Mouse (Mus musculus) forebrain, postnatal 0 days (tissue): ENCODE results near the gene Kcns3. TPM values are rescaled to one million over a fixed set of nuclear protein-coding genes. Genes with fewer than 3 reads are reported as not detected.

Experiments used
- ATAC-seq: fragments of 200-750 bp; cut with Nextera tagmentation; 2 replicates; pipeline ENCODE4 v1.8.0; 2017; ENCODE audit warnings: mild to moderate bottlenecking, moderate library complexity
- DNase-seq: peaks from one replicate; pipeline ENCODE4 v3.0.0-alpha.2; 2015
- H3K27ac ChIP-seq: fragments of 300-500 bp; sonication (generic); 2 replicates; pipeline ENCODE4 v1.5.1; 2014; ENCODE audit warnings: low read depth, mild to moderate bottlenecking, antibody characterized with exemption, low read length, moderate library complexity, mixed read lengths
- H3K27me3 ChIP-seq: fragments of 300-500 bp; sonication (generic); 2 replicates; pipeline ENCODE4 v1.6.1; 2014; ENCODE audit warnings: mild to moderate bottlenecking, low read length, mixed read lengths; ENCODE audit not compliant: insufficient read depth
- H3K36me3 ChIP-seq: fragments of 300-500 bp; sonication (generic); 2 replicates; pipeline ENCODE4 v1.6.1; 2014; ENCODE audit warnings: mild to moderate bottlenecking, moderate library complexity; ENCODE audit not compliant: insufficient read depth
- H3K4me1 ChIP-seq: fragments of 300-500 bp; sonication (generic); 2 replicates; pipeline ENCODE4 v1.6.1; 2014; ENCODE audit warnings: antibody characterized with exemption; ENCODE audit not compliant: insufficient read depth
- H3K4me2 ChIP-seq: fragments of 300-500 bp; sonication (generic); 2 replicates; pipeline ENCODE4 v1.6.1; 2014; ENCODE audit warnings: low read depth, mild to moderate bottlenecking, moderate library complexity
- H3K4me3 ChIP-seq: fragments of 300-500 bp; sonication (generic); 2 replicates; pipeline ENCODE4 v1.5.1; 2014; ENCODE audit warnings: low read depth, low read length, mixed read lengths
- H3K9ac ChIP-seq: fragments of 300-500 bp; sonication (generic); 2 replicates; pipeline ENCODE4 v1.6.1; 2014; ENCODE audit warnings: mild to moderate bottlenecking
- H3K9me3 ChIP-seq: fragments of 300-500 bp; sonication (generic); 2 replicates; pipeline ENCODE4 v1.6.1; 2016; ENCODE audit warnings: low read length
- CTCF ChIP-seq: sonication (generic); IDR thresholded peaks from 2 replicates; pipeline ENCODE4 v1.5.1; 2016; ENCODE audit warnings: antibody characterized with exemption, control low read depth, low read depth
- WGBS: fragments of 180-500 bp; shearing (Covaris S2); extraction: QIAGEN DNeasy Blood & Tissue Kit; methylation state at CpG from one replicate; pipeline ENCODE4 v1.1.7; 2014; 5-methylcytosine and 5-hydroxymethylcytosine counted together
- polyA plus RNA-seq: library from polyadenylated mRNA; unstranded; fragments of >200 nt; fragmentation: Nextera tagmentation; extraction: Ambion mirVana; gene quantifications from 2 replicates; pipeline ENCODE4 v1.2.1, GENCODE M21; 2015
- total RNA-seq: library from RNA; depleted of rRNA; stranded (reverse); fragments of >200 nt; gene quantifications from 2 replicates; pipeline ENCODE4 v1.2.3, GENCODE M21; 2014

Gene Kcns3
- total and polyA plus RNA-seq, 2 experiments from 2014 or later: 1.2 to 2.7 TPM

- H3K9me3 ChIP-seq: no peaks in the 10 kb centered on the region
- H3K36me3 ChIP-seq: no peaks in the 10 kb centered on the region
- H3K4me1 ChIP-seq: 0 out of 2 replicates have a peak, but pooled peaks cover 2% of the 10 kb centered on the region
- TF ChIP-seq CTCF: peak; percentile 19; the same call in 1 of the 2 replicates
- H3K4me3 ChIP-seq: no peak overlapping the region
- 57% methylated on average over 5 of the region's 5 CpGs for WGBS
- peak; percentile 11; the same call in 1 of the 2 replicates for ATAC-seq
- no peak overlapping the region for H3K4me2 ChIP-seq
- no peak overlapping the region for H3K9ac ChIP-seq
- no peaks in the 10 kb centered on the region for H3K27me3 ChIP-seq
- no peak overlapping the region for H3K27ac ChIP-seq
- no peak for DNase-seq
Observed at GRCm38 (mm10) chr12:11177408-11178394, 26.8 kb upstream of the Kcns3 start.

GRCm38 (mm10) chr12:11158670-11159069 is 7.8 kb upstream of the Kcns3 start:
- no peaks in the 10 kb centered on the region for H3K27me3 ChIP-seq
- H3K4me3 ChIP-seq: no peak overlapping the region
- H3K27ac ChIP-seq: no peak overlapping the region
- DNase-seq (no peak), ATAC-seq (no peak)
- no peaks in the 10 kb centered on the region for H3K9me3 ChIP-seq
- no peak overlapping the region for H3K4me2 ChIP-seq
- 94% methylated on average over 3 of the region's 3 CpGs for WGBS
- H3K36me3 ChIP-seq: no peaks in the 10 kb centered on the region
- H3K4me1 ChIP-seq: no peaks in the 10 kb centered on the region
- no peak overlapping the region for H3K9ac ChIP-seq
- no peak for TF ChIP-seq CTCF

GRCm38 (mm10) chr12:11155123-11155522 is 4.3 kb upstream of the Kcns3 start:
- WGBS: 87% methylated on average over 1 of the region's 1 CpGs
- no peaks in the 10 kb centered on the region for H3K9me3 ChIP-seq
- DNase-seq (no peak), ATAC-seq (no peak)
- TF ChIP-seq CTCF: no peak
- H3K27ac ChIP-seq: no peak overlapping the region
- H3K9ac ChIP-seq: no peak overlapping the region
- H3K4me3 ChIP-seq: no peak overlapping the region
- no peaks in the 10 kb centered on the region for H3K27me3 ChIP-seq
- no peaks in the 10 kb centered on the region for H3K36me3 ChIP-seq
- no peaks in the 10 kb centered on the region for H3K4me1 ChIP-seq
- no peak overlapping the region for H3K4me2 ChIP-seq

- H3K27ac ChIP-seq: no peak overlapping the region
- ATAC-seq (no peak), DNase-seq (no peak)
- TF ChIP-seq CTCF: no peak
- H3K4me1 ChIP-seq: peaks cover 4% of the 10 kb centered on the region; the same call in 1 of the 2 replicates
- no peaks in the 10 kb centered on the region for H3K9me3 ChIP-seq
- no peaks in the 10 kb centered on the region for H3K36me3 ChIP-seq
- no peak overlapping the region for H3K4me2 ChIP-seq
- H3K4me3 ChIP-seq: no peak overlapping the region
- H3K27me3 ChIP-seq: peaks cover 7% of the 10 kb centered on the region; the same call in 1 of the 2 replicates
- no peak overlapping the region for H3K9ac ChIP-seq
Observed at GRCm38 (mm10) chr12:11153587-11153986, 2.7 kb upstream of the Kcns3 start.

GRCm38 (mm10) chr12:11150192-11150935 is 492 bp downstream of the Kcns3 start:
- Histone ChIP-seq H3K4me3 (peak overlapping the region; percentile 60), H3K27ac (no peak overlapping the region), H3K27me3 (peaks cover 11% of the 10 kb centered on the region; the same call in 1 of the 2 replicates), H3K36me3 (no peaks in the 10 kb centered on the region), H3K4me2 (peak overlapping the region; percentile 94), H3K9me3 (no peaks in the 10 kb centered on the region), H3K9ac (peak overlapping the region; percentile 52), H3K4me1 (peaks cover 4% of the 10 kb centered on the region; the same call in 1 of the 2 replicates)
- TF ChIP-seq CTCF: 0 out of 2 replicates have a peak, but pooled peaks have one; percentile 17
- peak; percentile 62 for ATAC-seq
- peak; percentile 15 for DNase-seq
- 2% methylated on average over 54 of the region's 66 CpGs for WGBS

GRCm38 (mm10) chr12:11149421-11150191 is 1.2 kb downstream of the Kcns3 start:
- TF ChIP-seq CTCF: no peak
- Histone ChIP-seq H3K27ac (0 out of 2 replicates have a peak overlapping the region, but pooled peaks have one; percentile 4), H3K27me3 (peaks cover 11% of the 10 kb centered on the region; the same call in 1 of the 2 replicates), H3K36me3 (no peaks in the 10 kb centered on the region), H3K9ac (peak overlapping the region; percentile 52), H3K4me2 (peak overlapping the region; percentile 94), H3K4me1 (peaks cover 4% of the 10 kb centered on the region; the same call in 1 of the 2 replicates), H3K4me3 (peak overlapping the region; percentile 60), H3K9me3 (no peaks in the 10 kb centered on the region)
- 1% methylated on average over 41 of the region's 41 CpGs for WGBS
- DNase-seq (peak; percentile 71), ATAC-seq (peak; percentile 82)
